Mouse (Mus musculus): ENCODE measurements around the gene Vegfa.
"Not testable (repeated sequence)": the region's sequence is repeated elsewhere in the genome, so short reads cannot be mapped to it uniquely, and the experiment has no call there.

Vegfa gene

GRCm38 (mm10) chr17:45998363-45998762 lies 33.8 kb downstream of the Vegfa start:
- no peak for DNase-seq (ENCODE audit: low read depth, low spot score)

GRCm38 (mm10) chr17:45996921-45997444 lies 35.2 kb downstream of the Vegfa start:
- no peak for DNase-seq (ENCODE audit: low read depth, low spot score)

DNA sequence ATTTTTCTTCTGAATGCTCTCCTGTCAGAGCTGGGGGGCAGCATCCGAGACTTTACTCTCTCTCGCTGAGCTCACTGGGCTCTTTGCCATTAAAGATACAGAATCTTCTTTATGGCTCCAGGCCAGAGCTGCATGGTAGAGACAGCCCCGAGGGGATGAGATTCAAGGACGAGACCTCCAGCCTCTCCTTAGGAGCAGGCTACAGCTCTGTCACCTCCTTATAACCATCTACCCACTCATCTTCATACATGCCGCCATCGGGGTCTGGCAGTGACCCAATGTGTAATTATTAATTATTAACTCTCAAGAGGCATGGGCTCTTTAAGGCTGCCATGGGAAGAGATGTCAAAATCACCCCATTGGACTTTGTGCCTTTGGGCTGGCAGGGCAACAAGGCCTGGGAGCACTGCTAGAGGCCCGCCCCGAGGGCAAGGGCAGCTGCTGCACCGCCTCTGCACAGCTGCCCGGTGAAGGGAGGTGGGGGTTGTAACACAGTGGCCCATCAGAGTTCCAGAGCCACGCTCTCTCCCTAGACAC lies 37.8 kb downstream of the Vegfa start:
- DNase-seq (ENCODE audit: low read depth, low spot score) = no peak

- DNase-seq (ENCODE audit: low read depth, low spot score) = no peak
Observed at GRCm38 (mm10) chr17:45986915-45987314, 45.3 kb downstream of the Vegfa start.

- DNase-seq (ENCODE audit: low read depth, low spot score) = no peak
Observed at GRCm38 (mm10) chr17:45986374-45986773, 45.8 kb downstream of the Vegfa start.

DNA sequence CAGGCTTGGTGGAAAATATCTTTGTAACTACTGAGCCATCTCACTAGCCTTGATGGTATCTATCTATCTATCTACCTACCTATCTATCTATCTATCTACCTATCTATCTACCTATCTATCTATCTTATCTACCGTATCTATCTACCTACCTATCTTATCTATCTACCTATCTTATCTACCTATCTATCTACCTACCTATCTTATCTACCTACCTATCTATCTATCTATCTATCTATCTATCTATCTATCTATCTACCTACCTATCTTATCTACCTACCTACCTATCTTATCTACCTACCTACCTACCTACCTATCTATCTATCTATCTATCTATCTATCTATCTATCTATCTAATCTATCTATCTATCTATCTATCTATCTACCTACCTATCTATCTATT lies 49.0 kb downstream of the Vegfa start:
- not testable (repeated sequence) for DNase-seq (ENCODE audit: low read depth, low spot score)

- DNase-seq (ENCODE audit: low read depth, low spot score) = no peak
Observed at GRCm38 (mm10) chr17:45981841-45982240, 50.3 kb downstream of the Vegfa start.

DNA sequence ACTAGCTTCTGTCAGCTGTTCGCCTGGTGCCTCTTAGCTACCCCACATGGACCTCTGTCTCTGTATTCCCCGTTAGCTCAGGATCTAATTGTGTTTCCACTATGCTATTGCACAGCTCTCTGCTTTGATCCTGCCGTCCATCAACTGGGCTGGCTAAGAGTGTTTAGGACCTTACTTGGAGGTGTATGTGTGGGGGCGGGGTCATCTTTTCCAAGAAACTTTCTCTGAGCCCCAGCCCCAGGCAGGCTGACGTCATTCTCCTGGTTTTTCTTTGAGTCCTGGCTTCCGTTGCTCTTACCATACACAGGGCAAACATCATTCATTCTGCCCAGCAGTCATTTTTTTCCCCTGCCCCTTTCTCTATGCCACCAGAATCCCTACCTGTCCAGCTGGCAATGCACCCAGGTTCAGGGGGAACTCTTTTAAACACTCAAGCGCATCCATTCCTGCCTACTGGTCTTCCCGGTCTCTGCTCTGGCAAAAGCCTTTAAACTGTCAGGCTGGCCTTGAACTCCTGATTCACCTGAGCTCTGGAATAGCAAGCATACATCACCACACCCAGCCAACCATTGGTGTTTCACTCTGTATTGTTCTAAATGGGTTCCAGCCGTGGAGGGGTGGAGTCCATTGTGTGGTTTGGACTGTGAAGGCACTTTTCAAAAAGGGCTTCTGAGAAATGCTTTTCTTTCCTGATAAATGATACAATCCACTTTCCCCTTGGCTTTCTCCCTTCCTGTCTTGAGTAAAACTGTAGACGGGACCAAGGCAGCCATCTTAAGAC lies 53.0 kb downstream of the Vegfa start:
- no peak for DNase-seq (ENCODE audit: low read depth, low spot score)

- no peak for DNase-seq (ENCODE audit: low read depth, low spot score)
Observed at GRCm38 (mm10) chr17:45974461-45974860, 57.7 kb downstream of the Vegfa start.

GRCm38 (mm10) chr17:45973214-45973613 lies 59.0 kb downstream of the Vegfa start:
- no peak for DNase-seq (ENCODE audit: low read depth, low spot score)

GRCm38 (mm10) chr17:45972405-45972804 lies 59.8 kb downstream of the Vegfa start:
- no peak for DNase-seq (ENCODE audit: low read depth, low spot score)

DNA sequence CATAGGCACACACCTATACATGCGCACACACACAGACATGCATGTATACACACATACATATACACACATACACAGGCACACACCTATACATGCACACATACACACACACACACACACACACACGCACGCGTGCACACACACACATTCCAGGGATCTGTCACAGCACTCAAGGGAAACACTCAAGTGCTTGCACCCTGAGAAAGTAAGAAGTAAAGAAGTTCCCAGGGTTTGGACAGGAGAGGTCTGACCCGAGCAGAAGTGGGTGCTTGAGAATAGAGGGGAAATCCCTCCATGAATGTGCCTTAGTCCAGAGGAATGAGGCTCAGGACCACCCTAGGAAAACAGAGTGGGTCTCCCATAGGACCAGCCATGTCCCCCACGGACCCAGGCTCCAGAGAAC lies 60.4 kb downstream of the Vegfa start:
- DNase-seq (ENCODE audit: low read depth, low spot score) = no peak

GRCm38 (mm10) chr17:45970741-45971550 lies 61.2 kb downstream of the Vegfa start:
- DNase-seq (ENCODE audit: low read depth, low spot score) = no peak

DNA sequence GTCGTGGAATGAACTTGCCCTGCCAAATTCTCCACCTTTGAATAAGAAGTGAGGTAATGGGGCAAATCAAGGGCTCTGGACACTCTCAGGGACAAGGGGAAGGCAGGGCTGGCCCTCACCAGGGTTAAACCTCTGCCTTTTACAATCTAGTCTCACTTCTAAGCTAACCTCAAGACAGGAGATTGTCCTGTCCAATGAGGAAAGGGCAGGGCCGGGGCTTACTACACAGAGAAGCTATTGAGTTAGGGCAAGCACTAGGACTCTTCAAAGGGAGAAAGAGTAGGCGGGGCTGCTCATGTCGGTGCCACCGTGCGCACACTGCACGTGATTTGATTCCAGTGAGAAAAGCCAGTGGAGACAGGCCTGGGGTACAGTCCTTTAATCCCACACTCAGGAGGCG lies 62.6 kb downstream of the Vegfa start:
- no peak for DNase-seq (ENCODE audit: low read depth, low spot score)

DNA sequence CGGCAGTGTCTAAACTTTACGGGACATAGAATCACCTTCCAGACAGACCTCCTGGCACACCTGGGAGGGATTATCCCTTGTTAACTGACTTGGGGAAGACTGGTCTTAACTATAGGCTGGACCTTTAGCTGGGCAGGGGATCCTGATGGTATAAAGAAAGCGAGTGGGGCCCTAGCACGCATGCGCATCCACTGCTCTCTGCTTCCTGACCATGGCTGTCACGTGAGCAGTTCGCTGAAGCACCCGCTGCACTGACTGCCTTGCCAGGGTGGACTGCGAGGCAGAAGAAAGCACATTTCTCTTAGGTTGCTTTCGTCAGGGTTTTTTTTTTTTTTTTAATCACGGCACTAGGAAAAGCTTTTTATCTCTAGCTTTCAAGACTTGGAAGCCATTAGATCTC lies 63.8 kb downstream of the Vegfa start:
- no peak for DNase-seq (ENCODE audit: low read depth, low spot score)

Measured in telencephalon, adult 2 months (tissue).